Mouse (Mus musculus): ENCODE measurements around the gene Acadl. TPM values are rescaled to one million over a fixed set of nuclear protein-coding genes. Genes with fewer than 3 reads are reported as not detected.

Acadl gene
- total and polyA plus RNA-seq, 3 experiments = 0.12 to 0.32 TPM; not detected in 1

DNA sequence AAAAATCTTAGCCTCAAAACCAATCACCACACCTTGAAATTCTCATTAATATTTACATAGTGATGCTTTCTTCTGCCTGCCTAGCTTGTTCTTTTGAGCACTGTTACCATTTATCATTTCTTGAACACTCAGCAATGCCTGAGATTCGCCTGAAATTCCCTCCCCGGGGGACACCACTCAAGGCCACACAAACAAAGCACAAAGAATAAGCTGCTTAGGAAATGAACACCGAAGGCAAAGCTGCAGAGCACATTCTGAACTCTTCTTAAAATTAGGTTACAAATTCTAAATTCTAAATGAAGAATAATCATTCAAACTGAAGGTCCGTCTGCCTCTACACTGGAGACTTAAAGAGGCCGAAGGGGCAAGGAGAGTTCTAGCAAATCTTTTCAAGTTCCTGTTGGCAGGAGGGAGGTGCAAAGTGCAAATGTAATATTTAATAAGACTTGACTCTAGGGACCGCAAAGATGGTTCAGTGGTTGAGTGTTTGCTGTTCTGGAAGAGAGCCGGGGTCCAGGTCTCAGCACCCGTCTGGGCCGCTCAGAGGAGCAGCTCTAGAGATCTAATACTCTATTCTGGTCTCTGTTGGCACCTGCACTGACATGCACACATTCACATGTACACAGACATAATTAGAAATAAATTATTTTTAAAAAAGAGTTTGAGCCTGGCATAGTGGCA lies 33.5 kb downstream of the Acadl start:
- H3K9ac ChIP-seq (ENCODE audit: control insufficient read depth, low read depth, low read length, poor library complexity, severe bottlenecking) = no peak overlapping the region
- peaks cover 0 to 11% of the 10 kb centered on the region in 2 experiments; a peak in 2 of 4 replicates for H3K36me3 ChIP-seq (ENCODE audit: control insufficient read depth in 1 of 2, insufficient read depth in 2 of 2, low read length in 2 of 2)
- no peak overlapping the region for H3K27ac ChIP-seq (ENCODE audit: control insufficient read depth, low read depth, low read length)
- TF ChIP-seq MYC (IDR thresholded peaks at IDR 0.05; ENCODE audit: low read depth, low read length) (no peak), GABPA (IDR thresholded peaks at IDR 0.05; ENCODE audit: low read depth, low read length) (no peak), NELFE (IDR thresholded peaks at IDR 0.05; ENCODE audit: low read depth, low read length) (no peak), RCOR1 (IDR thresholded peaks at IDR 0.05; ENCODE audit: low read depth, low read length) (no peak), CHD1 (IDR thresholded peaks at IDR 0.05; ENCODE audit: low read depth, low read length) (no peak), NRF1 (IDR thresholded peaks at IDR 0.05; ENCODE audit: insufficient read depth, low read depth, low read length, poor library complexity, severe bottlenecking) (no peak), HCFC1 (IDR thresholded peaks at IDR 0.05; ENCODE audit: low read depth, low read length) (no peak), JUND (IDR thresholded peaks at IDR 0.05; ENCODE audit: low read depth, low read length) (no peak)
- no peaks in the 10 kb centered on the region for H3K79me2 ChIP-seq (ENCODE audit: control insufficient read depth, insufficient read depth, low read length, poor library complexity)
- H3K9me3 ChIP-seq (replicated peaks; ENCODE audit: insufficient read depth, low read length) = no peaks in the 10 kb centered on the region
- no peaks in the 10 kb centered on the region; a peak in 1 of 4 replicates for H3K27me3 ChIP-seq (ENCODE audit: control insufficient read depth in 1 of 2, insufficient read depth in 2 of 2, low read length in 2 of 2)
- no peak for DNase-seq (ENCODE audit: low read depth, low spot score)
- H3K4me3 ChIP-seq (ENCODE audit: control insufficient read depth in 1 of 2, insufficient read depth in 1 of 2, low read depth in 2 of 2, low read length in 2 of 2) = no peak overlapping the region
- peaks cover 0 to 10% of the 10 kb centered on the region in 2 experiments; a peak in 2 of 4 replicates for H3K4me1 ChIP-seq (ENCODE audit: control insufficient read depth in 1 of 2, insufficient read depth in 2 of 2, low read length in 2 of 2)

DNA sequence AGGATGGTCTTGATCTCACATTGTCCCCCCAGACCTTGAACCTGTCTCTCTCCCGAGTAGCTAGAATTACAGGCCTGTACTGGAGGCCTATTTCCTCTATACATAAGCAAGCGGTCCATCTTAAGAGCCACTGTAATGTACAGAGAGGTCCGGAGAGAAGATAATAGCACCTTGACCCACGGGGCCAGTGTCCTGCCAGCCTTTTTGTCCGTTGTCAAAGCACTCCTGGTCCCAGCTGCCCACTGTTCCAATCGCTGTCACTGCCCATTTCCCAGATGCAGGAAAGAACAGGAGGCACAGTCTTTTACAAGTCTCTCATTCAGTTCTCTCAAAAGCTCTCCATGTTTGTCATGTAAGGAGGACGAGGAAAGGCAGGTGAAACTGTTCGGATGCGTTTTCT lies 41.1 kb downstream of the Acadl start:
- Histone ChIP-seq H3K9ac (ENCODE audit: control insufficient read depth, low read depth, low read length, poor library complexity, severe bottlenecking) (no peak overlapping the region), H3K4me1 (ENCODE audit: control insufficient read depth in 1 of 2, insufficient read depth in 2 of 2, low read length in 2 of 2) (peaks cover 0 to 8% of the 10 kb centered on the region in 2 experiments; a peak in 2 of 4 replicates), H3K9me3 (replicated peaks; ENCODE audit: insufficient read depth, low read length) (no peaks in the 10 kb centered on the region), H3K36me3 (ENCODE audit: control insufficient read depth in 1 of 2, insufficient read depth in 2 of 2, low read length in 2 of 2) (peaks cover 0 to 14% of the 10 kb centered on the region in 2 experiments; a peak in 2 of 4 replicates), H3K27ac (ENCODE audit: control insufficient read depth, low read depth, low read length) (no peak overlapping the region), H3K4me3 (ENCODE audit: control insufficient read depth in 1 of 2, insufficient read depth in 1 of 2, low read depth in 2 of 2, low read length in 2 of 2) (no peak overlapping the region), H3K79me2 (ENCODE audit: control insufficient read depth, insufficient read depth, low read length, poor library complexity) (no peaks in the 10 kb centered on the region; the same call in 1 of the 2 replicates), H3K27me3 (ENCODE audit: control insufficient read depth in 1 of 2, insufficient read depth in 2 of 2, low read length in 2 of 2) (no peaks in the 10 kb centered on the region)
- no peak for DNase-seq (ENCODE audit: low read depth, low spot score)
- TF ChIP-seq CHD1 (IDR thresholded peaks at IDR 0.05; ENCODE audit: low read depth, low read length) = no peak

DNA sequence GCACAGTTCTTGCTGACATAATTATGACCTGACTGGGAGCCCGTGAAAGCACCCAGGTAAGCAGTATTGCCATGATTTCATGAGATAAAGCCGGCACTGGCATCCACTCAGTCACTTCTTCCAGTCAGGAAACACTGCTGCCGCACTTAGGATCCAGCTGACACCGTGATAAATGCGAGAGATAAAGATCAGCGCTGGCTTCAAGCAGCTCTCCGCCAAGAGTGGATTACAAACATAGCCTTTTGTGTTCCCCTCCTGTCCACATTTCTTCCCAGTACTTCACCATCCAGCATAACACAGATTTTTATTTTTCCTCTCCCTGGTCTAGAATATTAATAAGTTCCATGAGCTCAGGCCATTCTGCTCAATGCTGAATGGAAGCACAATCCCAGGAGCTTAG lies 42.8 kb downstream of the Acadl start:
- Histone ChIP-seq H3K4me3 (ENCODE audit: control insufficient read depth in 1 of 2, insufficient read depth in 1 of 2, low read depth in 2 of 2, low read length in 2 of 2) (no peak overlapping the region), H3K9me3 (replicated peaks; ENCODE audit: insufficient read depth, low read length) (no peaks in the 10 kb centered on the region), H3K27ac (ENCODE audit: control insufficient read depth, low read depth, low read length) (no peak overlapping the region), H3K79me2 (ENCODE audit: control insufficient read depth, insufficient read depth, low read length, poor library complexity) (peaks cover 3% of the 10 kb centered on the region; the same call in 1 of the 2 replicates), H3K4me1 (ENCODE audit: control insufficient read depth in 1 of 2, insufficient read depth in 2 of 2, low read length in 2 of 2) (peaks cover 0 to 1% of the 10 kb centered on the region in 2 experiments; a peak in 1 of 4 replicates), H3K27me3 (ENCODE audit: control insufficient read depth in 1 of 2, insufficient read depth in 2 of 2, low read length in 2 of 2) (no peaks in the 10 kb centered on the region), H3K9ac (ENCODE audit: control insufficient read depth, low read depth, low read length, poor library complexity, severe bottlenecking) (no peak overlapping the region), H3K36me3 (ENCODE audit: control insufficient read depth in 1 of 2, insufficient read depth in 2 of 2, low read length in 2 of 2) (peaks cover 0 to 4% of the 10 kb centered on the region in 2 experiments; a peak in 2 of 4 replicates)
- TF ChIP-seq TBP (IDR thresholded peaks at IDR 0.05; ENCODE audit: low read depth, low read length) = no peak
- TF ChIP-seq USF2 (IDR thresholded peaks at IDR 0.05; ENCODE audit: borderline replicate concordance in 1 of 2, insufficient read depth in 1 of 2, low read depth in 1 of 2, low read length in 2 of 2) = no peak
- no peak for TF ChIP-seq NELFE (IDR thresholded peaks at IDR 0.05; ENCODE audit: low read depth, low read length)
- DNase-seq (ENCODE audit: low read depth, low spot score) = no peak
